Mouse (Mus musculus) megakaryocyte-erythroid progenitor cell, adult 5 weeks (primary cell): ENCODE data around the gene Gm8926. TPM values are rescaled to one million over a fixed set of nuclear protein-coding genes. Genes with fewer than 3 reads are reported as not detected.

Source experiments
- polyA plus RNA-seq: library from polyadenylated mRNA; stranded (reverse); fragments of >175 nt; gene quantifications from 2 replicates; pipeline ENCODE4 v1.2.3, GENCODE M21; 2012

The Gm8926 gene
- polyA plus RNA-seq, result not detected in 2 replicates

GRCm38 (mm10) chr5:11770248-11770647 lies at the start of gene Gm8926:
Gene Gm8926, plus strand, starts transcription at chr5:11770548.

Other genes starting within 250 kb of the Gm8926 start
- gene Gm6460, start 175.6 kb upstream of the Gm8926 start, polyA plus RNA-seq, result not detected in 2 replicates
- not detected in 2 replicates for gene Gm8922, start 88.6 kb upstream of the Gm8926 start, polyA plus RNA-seq
- not detected in 2 replicates for gene Gm6465, start 75.0 kb downstream of the Gm8926 start, polyA plus RNA-seq
- gene 4933402N22Rik, start 147.5 kb downstream of the Gm8926 start, polyA plus RNA-seq, result not detected in 2 replicates